Mouse (Mus musculus) kidney, postnatal 4 days (tissue): ENCODE measurements around the gene Rgl1.

Experiments
- DNase-seq, 2 experiments: peaks; one replicate each; pipeline ENCODE4 v3.0.0; 2021; ENCODE audit warnings: mixed read lengths in 2 of 2

The Rgl1 gene

DNA sequence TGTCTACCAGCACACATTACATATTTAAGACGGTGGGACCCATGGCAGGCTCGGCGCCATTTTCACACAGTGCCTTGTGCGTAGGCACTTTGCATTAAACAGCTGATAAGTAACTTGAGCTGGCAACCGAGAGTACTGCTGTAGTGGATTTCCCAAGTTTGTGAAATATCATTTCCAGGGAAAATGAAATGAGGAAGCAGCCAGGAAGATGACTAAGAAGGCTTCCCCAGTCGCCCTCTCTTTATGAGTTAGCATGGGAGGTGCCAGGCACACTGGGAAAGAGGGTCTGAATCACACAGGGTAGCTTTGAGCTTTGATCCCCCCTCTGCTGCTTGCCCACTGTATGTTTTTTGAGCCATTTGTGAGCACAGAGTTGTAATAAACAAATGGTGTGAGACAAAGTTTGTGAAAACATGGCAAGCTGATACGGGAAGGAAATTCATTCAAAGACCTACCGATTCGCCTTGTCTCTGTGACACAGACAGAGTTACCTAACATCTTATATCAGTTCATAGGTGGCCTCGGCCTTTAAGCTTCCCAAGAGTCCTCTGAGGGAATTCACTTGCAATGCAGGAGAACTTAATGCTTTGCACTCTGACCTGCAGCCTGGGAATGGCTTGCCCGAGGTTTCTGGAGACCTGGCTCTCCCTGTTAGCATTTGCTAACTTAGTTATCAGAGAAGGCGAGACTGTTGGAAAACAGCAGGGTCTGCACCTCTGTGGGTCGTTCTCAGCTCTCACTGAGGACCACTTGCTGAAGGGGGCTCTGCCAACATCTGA, 184.8 kb downstream of the Rgl1 start:
- no peak for DNase-seq

GRCm38 (mm10) chr1:152578944-152579343, 187.2 kb downstream of the Rgl1 start:
- DNase-seq: peak in 1 of 2 experiments; percentile 40

GRCm38 (mm10) chr1:152578108-152578721, 187.9 kb downstream of the Rgl1 start:
- no peak for DNase-seq

- peak; percentile 26 to 62 for DNase-seq
These were observed 189.5 kb downstream of the Rgl1 start for GRCm38 (mm10) chr1:152576614-152577144.

- no peak for DNase-seq
These were observed 191.1 kb downstream of the Rgl1 start for GRCm38 (mm10) chr1:152575096-152575495.

DNA sequence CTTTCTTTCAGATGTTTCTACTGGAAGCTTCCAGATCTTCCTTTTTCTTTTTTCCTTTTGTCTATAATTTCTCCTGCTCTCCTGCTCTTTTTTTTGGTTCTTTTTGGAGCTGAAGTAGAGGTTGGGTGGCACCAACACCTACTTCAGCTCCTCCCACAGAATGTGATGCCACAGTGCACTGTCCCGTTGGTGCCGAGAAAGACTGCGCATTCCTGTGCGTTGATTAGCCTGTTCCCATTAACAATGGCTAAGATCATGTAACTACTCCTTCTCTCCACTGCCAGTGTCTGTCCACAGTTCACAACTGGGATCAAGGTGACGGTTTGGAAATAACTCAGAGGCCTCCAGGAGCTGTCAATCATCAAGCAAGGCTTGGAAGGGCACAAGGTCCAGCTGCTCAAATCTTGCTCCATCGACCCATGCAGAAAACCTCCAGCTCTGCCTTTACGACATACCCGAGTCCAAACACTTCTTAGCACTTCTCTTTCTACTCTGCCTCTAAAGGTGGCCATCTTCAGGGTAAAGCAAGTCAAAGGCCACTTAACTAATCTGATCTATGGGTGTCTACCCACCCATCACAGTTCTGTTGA, 192.6 kb downstream of the Rgl1 start:
- DNase-seq: peak in 1 of 2 experiments; percentile 53

DNA sequence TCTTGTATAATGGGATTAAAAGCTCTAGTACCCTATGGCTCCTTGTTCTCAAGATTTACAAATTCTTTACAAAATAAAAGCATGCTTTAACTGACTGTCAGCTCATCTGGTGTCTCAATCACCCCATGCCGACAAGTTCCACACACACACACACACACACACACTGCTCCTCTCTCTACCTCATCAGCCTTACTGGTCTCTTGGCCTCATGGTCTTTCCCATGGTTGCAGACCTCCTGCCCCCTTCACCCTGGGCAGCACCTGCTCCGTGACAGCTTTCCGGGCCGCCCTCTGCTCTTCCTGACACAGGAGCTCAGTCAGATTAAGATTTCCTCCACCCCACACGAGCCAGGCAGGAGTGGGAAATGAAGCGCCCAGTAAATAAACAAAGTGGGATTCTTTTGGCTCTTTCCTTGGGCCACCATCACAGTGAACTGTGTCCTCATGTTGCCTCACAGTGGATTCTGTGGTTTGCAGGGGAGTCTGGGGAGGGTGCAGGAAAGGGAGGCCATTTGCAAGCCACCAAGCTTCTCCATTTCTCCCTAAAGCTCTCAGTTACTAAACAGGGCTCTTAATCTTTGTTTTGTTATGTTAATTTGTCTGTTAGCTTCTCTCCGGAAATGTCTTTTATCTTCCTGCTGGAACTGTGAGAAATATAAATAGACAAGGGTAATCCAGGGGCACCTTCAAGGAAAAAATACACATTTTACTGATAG, 193.2 kb downstream of the Rgl1 start:
- peak in 1 of 2 experiments; percentile 47 for DNase-seq

GRCm38 (mm10) chr1:152571340-152571739, 194.8 kb downstream of the Rgl1 start:
- DNase-seq: no peak

DNA sequence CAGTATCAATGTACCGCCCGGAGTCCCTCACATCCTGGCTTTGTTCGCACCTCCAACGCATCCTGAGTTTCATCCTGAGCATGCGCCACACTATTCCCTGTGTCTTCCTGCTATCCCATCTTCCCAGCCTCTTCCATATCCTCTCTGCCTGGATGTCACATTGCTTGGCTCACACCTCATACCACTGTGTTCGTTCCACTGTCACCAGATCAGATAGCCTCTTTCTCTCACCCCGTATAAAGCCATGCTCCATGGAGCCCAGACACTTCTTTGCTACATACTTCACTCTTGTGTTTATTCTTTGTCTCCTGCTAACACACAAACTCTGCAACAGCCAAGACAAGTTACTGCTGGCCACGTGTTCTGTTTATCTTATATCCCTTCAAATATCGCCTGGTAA, 195.5 kb downstream of the Rgl1 start:
- no peak for DNase-seq

DNA sequence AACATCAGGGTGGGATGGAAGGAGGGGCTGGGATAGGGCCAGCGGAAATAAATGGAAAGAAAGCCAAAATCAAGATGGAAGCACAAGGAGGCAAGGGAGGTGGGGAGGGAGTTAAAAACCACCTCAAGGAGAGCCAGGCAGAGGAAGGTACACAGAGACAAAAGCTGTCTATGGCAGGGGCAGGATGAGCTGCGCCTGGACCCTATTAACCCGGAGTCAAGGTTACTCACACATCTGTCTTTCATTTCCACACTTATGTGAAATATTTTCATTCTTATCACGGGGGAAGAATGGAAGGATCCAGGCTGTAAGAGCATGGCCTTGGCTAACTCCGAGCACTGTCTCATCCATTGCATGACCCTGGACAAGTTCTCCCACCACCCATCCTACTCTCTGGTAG, 202.9 kb downstream of the Rgl1 start:
- no peak for DNase-seq

DNA sequence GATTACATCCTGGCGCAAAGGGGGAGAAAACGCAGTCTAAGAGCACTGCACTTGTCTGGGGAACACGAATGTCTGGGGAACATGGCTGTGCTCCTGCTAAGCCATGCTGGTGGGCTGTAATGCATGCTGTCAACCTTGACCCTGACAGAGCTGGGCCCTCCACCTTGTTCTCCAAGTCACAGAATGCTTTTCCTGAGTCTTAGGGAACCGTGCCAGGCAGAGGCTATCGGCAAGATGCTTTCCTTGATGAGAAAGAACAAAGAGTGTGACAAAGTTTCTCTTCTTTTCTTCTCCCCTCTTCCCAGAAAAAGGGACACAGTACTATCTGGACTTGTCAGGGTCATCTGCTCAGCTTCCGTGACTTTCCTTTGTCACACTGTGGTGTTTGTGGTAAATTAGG, 203.3 kb downstream of the Rgl1 start:
- no peak for DNase-seq

DNA sequence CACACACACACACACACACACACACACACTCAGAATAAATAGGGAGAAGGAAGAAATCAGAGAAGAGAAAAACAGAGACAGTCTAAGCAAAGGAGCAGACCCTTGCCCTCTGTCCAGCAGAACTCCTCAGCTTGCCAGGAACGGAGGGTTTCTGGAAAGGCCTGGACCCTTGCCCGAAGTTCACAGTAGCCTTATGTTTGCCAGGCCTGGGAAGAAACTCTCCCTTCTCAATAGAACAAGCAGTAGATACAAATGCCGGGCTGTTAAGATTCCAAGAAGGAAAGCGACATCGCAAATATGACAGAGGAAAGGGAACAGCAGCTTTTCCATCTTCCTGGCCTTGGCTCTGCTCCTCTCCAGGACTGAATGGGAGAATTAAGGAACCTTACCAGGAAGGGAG, 205.7 kb downstream of the Rgl1 start:
- DNase-seq: peak; percentile 52 to 68

DNA sequence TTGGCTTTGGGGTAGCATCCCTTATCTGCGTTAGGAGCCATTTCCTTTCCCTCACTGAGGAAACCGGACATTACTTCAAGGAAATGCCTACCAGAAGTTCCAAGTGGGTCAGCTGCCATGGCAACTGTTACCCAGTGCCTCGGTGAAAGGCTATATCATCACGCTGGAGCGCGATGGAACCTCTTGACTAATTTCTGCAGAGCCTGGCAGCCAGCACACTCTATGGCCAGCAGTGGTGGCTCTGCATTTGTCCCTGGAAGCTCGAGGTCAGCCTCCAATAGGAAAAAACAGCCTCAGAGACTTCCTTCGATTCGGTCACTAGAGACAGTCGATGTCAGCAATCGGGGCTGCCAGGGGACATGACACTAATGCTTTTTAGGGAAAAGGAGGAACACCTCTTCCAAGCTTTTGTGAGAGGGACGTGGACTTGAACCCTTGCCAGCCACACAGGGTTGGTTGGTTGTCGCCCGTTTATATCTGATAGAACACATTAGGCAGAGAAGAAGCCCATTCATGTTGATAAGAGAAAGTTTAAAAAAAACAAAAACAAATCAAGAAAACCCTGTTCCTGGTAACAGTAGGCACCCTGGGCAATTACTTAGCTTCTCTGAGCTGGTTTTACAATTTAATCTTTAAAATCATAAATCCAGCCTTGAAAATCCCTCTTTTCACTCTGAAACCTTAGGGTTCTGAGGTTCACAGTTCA, 209.4 kb downstream of the Rgl1 start:
- DNase-seq: peak; percentile 29 to 47

DNA sequence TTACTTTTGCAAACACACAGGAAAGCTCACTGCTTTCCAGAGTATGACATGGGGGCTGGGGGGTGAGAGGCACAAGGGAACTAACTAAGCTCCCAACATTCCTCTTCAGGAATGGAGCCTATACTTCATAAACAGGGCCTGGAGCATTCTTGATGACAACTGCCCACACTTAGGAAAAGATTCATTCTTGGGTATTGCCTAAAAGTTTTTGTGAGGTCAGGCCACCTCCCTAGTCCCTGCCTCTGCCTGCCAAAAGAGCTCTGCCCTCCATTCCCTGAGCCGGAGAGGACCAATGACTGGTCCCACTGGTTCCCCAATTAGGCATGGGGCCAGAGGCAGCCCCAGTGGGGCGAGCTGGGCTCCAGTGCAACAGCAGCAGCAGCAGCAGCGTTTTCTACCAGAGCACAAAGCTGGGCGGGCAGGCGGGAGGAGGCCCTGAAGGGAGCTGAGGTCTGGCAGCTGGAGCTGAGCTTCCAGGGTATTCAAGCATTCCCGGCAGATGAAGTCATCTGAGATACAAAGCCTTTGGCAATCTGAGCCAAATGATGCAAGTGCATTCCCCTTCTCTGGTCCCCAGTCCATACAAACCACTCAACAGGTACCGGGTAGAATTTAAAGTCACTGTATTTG, 210.1 kb downstream of the Rgl1 start:
- DNase-seq: peak; percentile 77 to 87

DNA sequence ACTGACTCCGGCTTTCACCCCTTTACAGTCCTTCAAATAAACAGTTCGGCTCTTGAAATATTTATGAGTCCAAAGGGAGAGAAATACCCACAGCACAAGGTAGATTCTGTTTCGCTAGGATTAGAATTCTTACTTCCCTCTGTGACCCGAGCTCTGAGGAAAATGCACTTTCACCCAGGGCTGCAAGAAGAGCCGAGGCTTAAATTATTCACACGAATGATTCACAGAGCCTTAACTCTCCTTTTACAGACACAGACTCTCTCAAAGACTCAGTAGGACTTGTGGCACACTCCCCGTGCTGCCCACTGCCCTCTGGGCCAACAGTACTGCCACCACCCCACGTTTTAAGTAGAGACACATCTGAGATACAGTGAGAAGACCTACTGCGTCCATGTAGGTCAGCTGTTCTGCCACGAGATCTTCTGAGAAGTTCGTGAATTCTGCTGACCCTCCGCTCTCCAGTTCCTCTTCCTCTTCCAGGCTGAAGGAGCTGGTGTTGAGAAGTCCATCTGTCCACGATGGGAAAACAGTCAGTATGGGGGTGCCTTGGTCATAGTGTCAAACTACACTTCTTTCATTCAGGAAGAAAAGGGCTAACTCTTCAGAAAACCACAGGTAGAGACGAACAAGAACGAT, 212.1 kb downstream of the Rgl1 start:
- DNase-seq: peak in 1 of 2 experiments; percentile 29

DNA sequence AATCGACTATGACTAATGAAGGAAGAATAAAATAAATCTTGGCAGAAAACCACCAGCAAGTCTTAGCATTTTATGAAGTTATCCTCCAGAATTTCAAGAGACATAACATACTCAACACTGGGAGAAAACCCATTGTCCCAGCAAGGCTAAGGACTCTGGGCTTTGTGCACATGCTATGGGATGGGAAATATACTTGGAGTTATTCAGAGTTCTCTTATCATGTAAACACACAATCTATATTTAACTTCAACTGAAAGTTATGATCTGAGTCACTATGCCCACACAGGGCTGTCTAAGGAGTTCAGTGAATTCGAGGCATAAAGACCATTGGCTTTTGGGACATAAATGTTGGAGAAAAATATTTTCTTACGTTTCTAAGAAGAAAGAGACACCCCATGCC, 215.2 kb downstream of the Rgl1 start:
- DNase-seq: no peak

DNA sequence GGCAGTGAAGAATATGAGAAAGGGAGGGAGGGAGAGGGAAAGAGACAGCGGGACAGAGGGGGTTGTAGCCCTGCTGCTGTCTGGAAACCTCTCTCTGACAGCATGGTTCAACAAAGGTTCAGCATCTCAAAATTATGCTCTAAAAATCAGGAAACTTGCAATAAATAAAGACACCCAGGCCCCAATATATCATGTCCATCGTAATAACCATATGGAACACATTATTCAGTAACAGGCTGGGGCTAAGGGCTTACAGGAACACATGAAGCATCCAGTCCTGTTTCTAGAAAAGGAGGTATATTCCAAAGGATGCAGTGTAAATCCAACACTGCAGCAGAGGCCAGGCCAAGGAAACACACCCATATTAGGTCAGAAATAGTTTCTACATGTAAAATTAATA, 215.6 kb downstream of the Rgl1 start:
- DNase-seq: no peak

- peak in 1 of 2 experiments; percentile 38 for DNase-seq
These were observed 217.0 kb downstream of the Rgl1 start for GRCm38 (mm10) chr1:152549061-152549738.

GRCm38 (mm10) chr1:152543449-152544159, 222.5 kb downstream of the Rgl1 start:
- DNase-seq: no peak

DNA sequence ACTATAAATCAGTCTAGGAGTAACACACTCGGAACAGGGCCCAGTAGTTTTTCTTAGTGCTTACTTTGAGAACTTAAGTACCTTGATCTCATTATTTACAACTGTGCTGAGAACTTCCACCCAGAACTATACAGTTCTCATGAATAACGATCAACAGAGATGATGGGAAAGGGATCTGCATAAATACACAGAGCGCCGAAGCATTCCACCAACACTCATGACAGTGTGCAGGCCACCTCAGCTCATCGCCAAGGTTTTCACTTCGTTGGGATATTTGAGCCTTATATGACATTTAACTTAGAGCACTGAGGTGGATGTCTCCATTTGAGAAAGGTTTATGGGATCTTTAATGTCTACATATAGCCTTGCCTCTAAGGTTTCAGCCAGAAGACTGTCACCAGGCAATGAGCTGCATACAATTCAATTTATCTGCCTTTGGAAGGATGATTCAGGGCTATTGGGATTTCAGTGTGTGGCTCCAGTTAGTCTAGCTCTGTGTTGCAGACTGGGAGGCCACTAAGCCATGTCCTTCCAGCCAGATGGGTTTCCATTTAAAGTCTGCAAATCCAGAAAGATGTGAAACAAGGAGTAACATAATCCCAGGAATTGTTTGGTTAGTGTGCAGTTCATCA, 223.3 kb downstream of the Rgl1 start:
- DNase-seq: no peak
